Mouse (Mus musculus): ENCODE data around the gene Ccnjl. TPM values are rescaled to one million over a fixed set of nuclear protein-coding genes. Genes with fewer than 3 reads are reported as not detected.

Ccnjl gene
- 1.1 and 1.6 TPM in 2 replicates for polyA plus RNA-seq (2021; fragmentation: Nextera tagmentation)
- long read RNA-seq, experiment 1, partial matches to known transcripts = 3 of 5 reads
- long read RNA-seq, experiment 1, other reads (novel, unspliced or antisense) = 2 of 5 reads
- long read RNA-seq, experiment 2, partial matches to known transcripts = 0 of 1 reads
- long read RNA-seq, experiment 2, other reads (novel, unspliced or antisense) = 1 of 1 reads

DNA sequence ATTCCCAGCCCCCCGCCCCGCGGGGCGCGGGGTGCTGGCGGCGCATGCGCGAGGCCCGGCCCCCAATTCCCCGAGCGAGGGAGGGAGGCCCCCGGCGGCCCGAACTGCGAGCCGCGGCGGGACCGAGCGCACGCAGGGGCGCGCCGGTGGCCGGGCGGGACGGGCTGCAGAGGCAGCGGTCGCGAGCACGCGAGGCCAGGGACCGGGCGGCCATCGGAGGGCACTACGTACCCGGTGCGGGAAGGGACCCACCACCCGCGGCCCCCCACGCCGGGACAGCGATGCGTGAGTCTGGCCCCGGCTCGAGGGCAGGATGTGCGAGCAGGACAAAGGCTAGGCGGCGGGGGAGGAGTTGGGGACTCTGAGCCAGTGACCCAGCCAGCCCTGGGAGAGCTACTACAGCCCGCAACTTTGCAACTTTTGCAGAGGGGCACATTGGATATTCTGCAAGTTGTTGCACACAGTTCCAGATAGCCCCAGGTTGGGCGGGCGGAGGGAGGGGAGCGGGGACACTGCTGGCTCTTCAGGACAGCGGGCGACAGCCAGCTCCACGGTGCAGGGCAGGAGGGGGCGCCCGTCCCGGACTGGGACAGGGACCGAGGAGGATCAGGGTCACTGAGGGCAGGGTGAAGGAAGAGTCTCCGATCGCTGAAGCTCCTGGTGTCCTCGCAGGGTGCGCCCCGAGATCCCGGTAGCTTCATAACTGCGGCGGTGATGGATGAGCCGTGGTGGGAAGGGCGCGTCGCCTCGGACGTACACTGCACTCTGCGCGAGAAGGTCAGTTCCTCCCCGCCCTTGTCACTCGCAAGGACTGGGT, at the start of gene Ccnjl:
Gene Ccnjl (plus strand): TSS at position 102 of the 817 bp plus-strand sequence.

DNA sequence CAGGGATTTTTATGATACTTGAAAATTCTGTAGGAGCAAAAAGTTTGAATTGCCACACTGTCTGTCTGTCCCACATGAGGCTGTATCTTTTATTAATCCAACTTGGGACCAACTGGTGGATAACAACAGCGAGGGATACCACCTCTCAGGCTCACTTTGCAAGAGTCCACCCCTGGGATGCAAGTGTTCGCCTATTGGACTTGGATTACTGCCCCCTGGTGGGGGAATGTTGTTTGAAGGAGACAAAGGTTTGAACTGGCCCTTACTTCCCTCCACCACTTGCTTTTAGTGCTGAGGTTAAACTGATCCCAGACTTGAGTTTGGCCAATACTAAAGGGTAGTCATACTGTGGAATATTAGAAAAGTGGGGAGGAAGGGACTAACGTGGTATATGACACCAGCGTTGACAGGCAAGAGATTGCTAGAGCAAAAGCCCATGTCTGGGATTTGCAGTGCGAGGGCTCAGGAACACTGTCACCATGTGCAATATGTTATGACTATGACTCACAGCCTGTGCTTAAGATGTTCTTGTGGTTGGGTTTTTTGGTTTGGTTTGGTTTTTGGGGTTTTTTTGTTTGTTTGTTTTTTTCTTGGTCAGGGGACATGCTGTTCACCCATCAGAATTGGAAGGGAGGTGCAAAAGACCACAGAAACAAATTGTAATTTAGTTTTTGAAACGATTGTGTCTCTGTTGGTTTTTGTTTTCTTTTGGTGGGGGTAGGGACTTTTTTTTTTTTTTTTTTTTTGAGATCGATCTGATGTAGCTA, 57.9 kb downstream of the Ccnjl start, which contains the start of gene 4933415A04Rik:
Gene 4933415A04Rik (plus strand): TSS at position 717 of the 767 bp plus-strand sequence.

DNA sequence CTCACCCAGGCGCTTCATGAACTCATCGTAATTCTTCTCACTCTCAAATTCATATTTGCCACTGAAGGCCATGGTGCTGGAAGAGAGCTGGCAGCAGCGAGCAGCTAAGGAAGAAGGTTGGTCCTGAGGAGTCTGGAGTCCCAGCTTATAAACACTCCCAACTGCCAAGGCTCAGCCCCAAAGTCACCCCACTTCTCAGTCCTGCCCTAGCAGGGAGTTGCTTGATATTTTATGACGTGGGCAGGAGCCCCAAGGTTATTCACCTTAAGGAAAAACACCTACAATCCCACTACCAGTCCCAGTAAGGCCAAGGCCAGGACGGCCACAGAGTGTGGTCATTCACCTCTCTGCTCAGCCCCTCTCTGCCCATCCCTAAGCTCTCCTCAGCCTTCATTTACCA, 72.9 kb downstream of the Ccnjl start, which contains the start of gene Fabp6:
Gene Fabp6 (minus strand): TSS at position 101 of the 400 bp plus-strand sequence.

Other genes with a start within 250 kb of the Ccnjl start
- gene Pttg1, start 102.5 kb upstream of the Ccnjl start, polyA plus RNA-seq (2021; fragmentation: Nextera tagmentation) = 238 and 290 TPM in 2 replicates
- 35.9 and 61.4 TPM in 2 replicates for gene Slu7, start 95.0 kb upstream of the Ccnjl start, polyA plus RNA-seq (2021; fragmentation: Nextera tagmentation)
- 2.8 and 2.9 TPM in 2 replicates for gene C1qtnf2, start 54.5 kb upstream of the Ccnjl start, polyA plus RNA-seq (2021; fragmentation: Nextera tagmentation)
- 1.2 and 1.8 TPM in 2 replicates for gene 4933415A04Rik, start 58.3 kb downstream of the Ccnjl start, polyA plus RNA-seq (2021; fragmentation: Nextera tagmentation)
- not detected in 2 replicates for gene Fabp6, start 72.8 kb downstream of the Ccnjl start, polyA plus RNA-seq (2021; fragmentation: Nextera tagmentation)
- gene Pwwp2a, start 153.2 kb downstream of the Ccnjl start, polyA plus RNA-seq (2021; fragmentation: Nextera tagmentation) = 7.4 and 10.2 TPM in 2 replicates
- 94.1 and 118 TPM in 2 replicates for gene Ttc1, start 219.2 kb downstream of the Ccnjl start, polyA plus RNA-seq (2021; fragmentation: Nextera tagmentation)

All from left cerebral cortex, adult 6 months (tissue).